Mouse (Mus musculus) embryonic fibroblast, embryonic 13.5 days (primary cell): ENCODE data around the gene Ptpre. TPM values are rescaled to one million over a fixed set of nuclear protein-coding genes. Genes with fewer than 3 reads are reported as not detected.
"Not testable (repeated sequence)": the region's sequence is repeated elsewhere in the genome, so short reads cannot be mapped to it uniquely, and the experiment has no call there.

Experiments
- H3K27ac ChIP-seq: 2 replicates; pipeline ENCODE4 v1.5.1; 2012; ENCODE audit warnings: low read length, control low read depth, inconsistent platforms; ENCODE audit not compliant: insufficient read depth
- H3K4me1 ChIP-seq: 2 replicates; pipeline ENCODE4 v1.6.1; 2011; ENCODE audit warnings: low read length; ENCODE audit not compliant: control insufficient read depth, insufficient read depth
- H3K4me3 ChIP-seq: 2 replicates; pipeline ENCODE4 v1.5.1; 2011; ENCODE audit warnings: mild to moderate bottlenecking, control low read depth, low read length; ENCODE audit not compliant: insufficient read depth
- CTCF ChIP-seq: IDR thresholded peaks from 2 replicates; pipeline ENCODE4 v1.5.1; 2011; ENCODE audit warnings: mild to moderate bottlenecking, control low read depth, low read length, moderate library complexity, borderline replicate concordance; ENCODE audit not compliant: insufficient read depth
- POLR2A ChIP-seq: IDR thresholded peaks from 2 replicates; pipeline ENCODE4 v1.6.1; 2011; ENCODE audit warnings: low read depth, mild to moderate bottlenecking, control low read depth, low read length, moderate library complexity
- polyA plus RNA-seq: library from polyadenylated mRNA; stranded (reverse); fragments of >200 nt; gene quantifications from 2 replicates; pipeline ENCODE4 v1.2.4, GENCODE M21; 2011; ENCODE audit warnings: low read depth; ENCODE audit not compliant: missing spikeins, insufficient read length

Ptpre gene
- polyA plus RNA-seq, 1 experiment = 3.2 TPM

GRCm38 (mm10) chr7:135551547-135551946 lies 14.3 kb downstream of the Ptpre start:
- TF ChIP-seq CTCF (no peak), POLR2A (no peak)
- H3K4me1 ChIP-seq = 0 out of 2 replicates have a peak, but pooled peaks cover 2% of the 10 kb centered on the region
- H3K27ac ChIP-seq = no peak overlapping the region
- no peak overlapping the region for H3K4me3 ChIP-seq

GRCm38 (mm10) chr7:135553550-135553949 lies 16.3 kb downstream of the Ptpre start:
- no peak overlapping the region for H3K4me3 ChIP-seq
- TF ChIP-seq POLR2A (no peak), CTCF (no peak)
- no peak overlapping the region for H3K27ac ChIP-seq
- H3K4me1 ChIP-seq = no peaks in the 10 kb centered on the region

GRCm38 (mm10) chr7:135556663-135557402 lies 19.6 kb downstream of the Ptpre start:
- H3K27ac ChIP-seq = no peak overlapping the region
- H3K4me1 ChIP-seq = no peaks in the 10 kb centered on the region
- no peak overlapping the region for H3K4me3 ChIP-seq
- TF ChIP-seq POLR2A (no peak), CTCF (no peak)

GRCm38 (mm10) chr7:135560280-135560679 lies 23.0 kb downstream of the Ptpre start:
- Histone ChIP-seq H3K4me3 (no peak overlapping the region), H3K27ac (no peak overlapping the region), H3K4me1 (no peaks in the 10 kb centered on the region)
- TF ChIP-seq POLR2A (no peak), CTCF (no peak)

- Histone ChIP-seq H3K4me1 (0 out of 2 replicates have a peak, but pooled peaks cover 3% of the 10 kb centered on the region), H3K4me3 (no peak overlapping the region), H3K27ac (no peak overlapping the region)
- no peak for TF ChIP-seq CTCF
- TF ChIP-seq POLR2A = no peak
Observed at GRCm38 (mm10) chr7:135564022-135564421, 26.7 kb downstream of the Ptpre start.

GRCm38 (mm10) chr7:135566013-135566412 lies 28.7 kb downstream of the Ptpre start:
- TF ChIP-seq POLR2A = no peak
- TF ChIP-seq CTCF = no peak

GRCm38 (mm10) chr7:135567582-135567981 lies 30.3 kb downstream of the Ptpre start:
- TF ChIP-seq CTCF (no peak), POLR2A (no peak)

More at GRCm38 (mm10) chr7:135566013-135566412, 28.7 kb downstream of the Ptpre start:
- no peak overlapping the region for H3K4me3 ChIP-seq
- 0 out of 2 replicates have a peak, but pooled peaks cover 3% of the 10 kb centered on the region for H3K4me1 ChIP-seq
- no peak overlapping the region for H3K27ac ChIP-seq

GRCm38 (mm10) chr7:135568550-135568949 lies 31.3 kb downstream of the Ptpre start:
- Histone ChIP-seq H3K4me1 (0 out of 2 replicates have a peak, but pooled peaks cover 3% of the 10 kb centered on the region), H3K4me3 (no peak overlapping the region), H3K27ac (no peak overlapping the region)
- TF ChIP-seq CTCF (no peak), POLR2A (no peak)

More at GRCm38 (mm10) chr7:135567582-135567981, 30.3 kb downstream of the Ptpre start:
- H3K27ac ChIP-seq = no peak overlapping the region
- H3K4me1 ChIP-seq = 0 out of 2 replicates have a peak, but pooled peaks cover 3% of the 10 kb centered on the region
- H3K4me3 ChIP-seq = no peak overlapping the region

GRCm38 (mm10) chr7:135571392-135571791 lies 34.1 kb downstream of the Ptpre start:
- Histone ChIP-seq H3K27ac (no peak overlapping the region), H3K4me1 (0 out of 2 replicates have a peak, but pooled peaks cover 3% of the 10 kb centered on the region), H3K4me3 (no peak overlapping the region)
- TF ChIP-seq POLR2A (no peak), CTCF (no peak)

GRCm38 (mm10) chr7:135571951-135572559 lies 34.8 kb downstream of the Ptpre start:
- Histone ChIP-seq H3K27ac (no peak overlapping the region), H3K4me1 (0 out of 2 replicates have a peak, but pooled peaks cover 3% of the 10 kb centered on the region), H3K4me3 (no peak overlapping the region)
- TF ChIP-seq CTCF = no peak
- TF ChIP-seq POLR2A = no peak

GRCm38 (mm10) chr7:135575319-135576069 lies 38.2 kb downstream of the Ptpre start:
- not testable (repeated sequence) for H3K27ac ChIP-seq, H3K4me3 ChIP-seq, H3K4me1 ChIP-seq
